Mouse (Mus musculus): ENCODE measurements around the gene Nuf2.

Gene Nuf2

GRCm38 (mm10) chr1:169471185-169471584 lies 60.1 kb downstream of the Nuf2 start:
- no peak for DNase-seq (ENCODE audit: low read depth, low spot score)

DNA sequence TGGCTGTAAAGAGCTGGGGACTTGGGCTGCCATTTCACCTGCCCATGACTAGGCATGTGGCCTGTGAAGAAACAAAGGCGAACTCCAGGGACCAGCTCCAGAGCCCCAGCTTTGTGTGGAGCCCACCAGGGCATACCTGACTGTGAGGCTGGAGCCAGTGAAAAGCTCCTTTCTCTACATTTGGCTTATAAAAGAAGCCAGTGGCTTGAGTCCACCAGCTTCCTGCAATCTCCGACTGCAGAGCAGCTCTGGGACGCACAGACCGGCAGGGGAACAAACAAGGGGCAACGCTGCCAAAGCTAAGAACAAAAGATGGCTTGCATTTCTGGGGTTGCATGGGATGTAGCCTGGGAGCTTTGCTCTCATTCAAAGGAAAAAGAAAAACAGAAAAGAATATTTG lies 63.5 kb downstream of the Nuf2 start:
- peak; percentile 26 for DNase-seq (ENCODE audit: low read depth, low spot score)

GRCm38 (mm10) chr1:169462386-169463115 lies 68.7 kb downstream of the Nuf2 start:
- DNase-seq (ENCODE audit: low read depth, low spot score): peak; percentile 92

DNA sequence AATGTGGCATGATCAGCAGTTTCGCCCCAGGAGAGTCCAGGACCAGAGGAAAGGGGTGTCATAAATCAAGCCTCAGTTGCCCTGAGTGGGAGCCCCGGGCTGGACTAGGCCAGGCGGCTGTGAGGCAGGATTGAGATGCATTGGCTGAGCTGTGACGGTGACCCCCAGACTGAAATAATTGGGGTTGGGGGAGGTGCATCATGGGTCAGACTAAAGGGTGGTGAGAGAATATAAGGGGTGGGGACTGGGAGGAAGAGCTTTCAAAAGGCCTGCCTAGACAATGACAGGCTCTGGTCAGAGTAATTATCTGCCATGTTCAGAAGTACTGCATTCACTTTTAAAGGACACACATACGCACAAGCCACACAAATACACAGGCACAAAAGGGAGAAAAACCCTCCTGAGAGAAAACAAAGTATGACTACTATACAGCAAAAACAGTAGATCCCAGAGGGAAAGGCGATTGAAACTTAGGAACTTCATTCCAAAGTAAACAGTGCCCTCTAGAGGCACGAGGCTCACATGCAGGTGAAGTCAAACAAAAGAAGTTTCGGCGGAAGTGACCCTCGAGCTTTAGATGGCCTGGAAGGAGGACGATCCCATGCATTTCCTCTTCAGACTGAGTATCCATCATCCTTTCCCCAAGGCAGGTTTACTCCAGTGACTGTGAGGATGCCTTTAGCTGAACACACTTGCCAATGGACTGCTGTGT lies 72.0 kb downstream of the Nuf2 start:
- peak; percentile 79 for DNase-seq (ENCODE audit: low read depth, low spot score)

Data from brain, adult 2 months (tissue).